Mouse (Mus musculus) hindbrain, embryonic 12.5 days (tissue): ENCODE measurements around the gene Ism2. TPM values are rescaled to one million over a fixed set of nuclear protein-coding genes. Genes with fewer than 3 reads are reported as not detected.
A peak's percentile ranks its signal among the peaks of the same experiment; 100 is the strongest.

ENCODE experiments used
- ATAC-seq: fragments of 200-750 bp; cut with Nextera tagmentation; 2 replicates; pipeline ENCODE4 v1.8.0; 2017; ENCODE audit warnings: moderate TSS enrichment; ENCODE audit not compliant: low FRiP score
- H3K27ac ChIP-seq: fragments of 300-500 bp; sonication (generic); 2 replicates; pipeline ENCODE4 v1.5.1; 2016; ENCODE audit warnings: mild to moderate bottlenecking
- H3K27me3 ChIP-seq: fragments of 300-500 bp; sonication (generic); 2 replicates; pipeline ENCODE4 v1.6.1; 2016; ENCODE audit warnings: mild to moderate bottlenecking
- H3K36me3 ChIP-seq: fragments of 300-500 bp; sonication (generic); 2 replicates; pipeline ENCODE4 v1.6.1; 2016; ENCODE audit warnings: mild to moderate bottlenecking
- H3K4me1 ChIP-seq: fragments of 300-500 bp; sonication (generic); 2 replicates; pipeline ENCODE4 v1.6.1; 2016
- H3K4me2 ChIP-seq: fragments of 300-500 bp; sonication (generic); replicated peaks from 2 replicates; pipeline ENCODE4 v1.6.1; 2016; ENCODE audit warnings: mild to moderate bottlenecking
- H3K4me3 ChIP-seq: fragments of 300-500 bp; sonication (generic); 2 replicates; pipeline ENCODE4 v1.5.1; 2016; ENCODE audit warnings: mild to moderate bottlenecking
- H3K9ac ChIP-seq: fragments of 300-500 bp; sonication (generic); 2 replicates; pipeline ENCODE4 v1.6.1; 2016; ENCODE audit warnings: mild to moderate bottlenecking, moderate library complexity
- H3K9me3 ChIP-seq: fragments of 300-500 bp; sonication (generic); replicated peaks from 2 replicates; pipeline ENCODE4 v1.6.1; 2016; ENCODE audit warnings: mild to moderate bottlenecking
- WGBS: fragments of 180-500 bp; shearing (Covaris S2); methylation state at CpG from one replicate; pipeline ENCODE4 v1.1.7; 2016; 5-methylcytosine and 5-hydroxymethylcytosine counted together
- microRNA-seq: library from miRNA; unstranded; fragments of <30 nt; microRNA quantifications from one replicate; pipeline ENCODE4, GENCODE M21; 2017
- polyA plus RNA-seq: library from polyadenylated mRNA; unstranded; fragments of >200 nt; fragmentation: Nextera tagmentation; extraction: Ambion mirVana; gene quantifications from 2 replicates; pipeline ENCODE4 v1.2.1, GENCODE M21; 2016

The Ism2 gene
- polyA plus RNA-seq, 1 experiment from 2014 or later = 1.0 TPM

DNA sequence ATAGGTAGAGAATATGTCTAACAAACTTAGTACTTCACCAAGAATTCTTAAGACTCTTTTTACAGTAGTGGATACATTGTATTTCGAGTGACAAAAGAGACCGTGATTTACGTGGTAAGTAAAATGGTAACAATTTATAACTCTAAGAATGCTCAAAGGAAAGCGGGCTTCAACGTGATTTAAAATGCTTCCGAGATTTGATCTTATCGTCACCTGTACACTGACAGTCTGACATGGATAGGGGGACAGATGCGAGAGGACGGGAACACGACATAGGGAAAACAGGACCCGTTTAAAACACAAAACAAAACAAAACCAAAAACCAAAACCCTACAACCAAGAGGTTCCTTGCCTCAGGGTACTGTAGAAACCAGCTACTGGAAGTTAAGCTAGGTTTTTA lies 34.1 kb downstream of the Ism2 start:
- ATAC-seq = no peak
- Histone ChIP-seq H3K4me2 (peak overlapping the region; percentile 74), H3K27ac (peak overlapping the region; percentile 86), H3K36me3 (peaks cover 38% of the 10 kb centered on the region), H3K4me1 (peaks cover 18% of the 10 kb centered on the region), H3K9ac (peak overlapping the region; percentile 81), H3K27me3 (no peaks in the 10 kb centered on the region), H3K4me3 (peak overlapping the region; percentile 75), H3K9me3 (no peaks in the 10 kb centered on the region)
- 27% methylated on average over 11 of the region's 11 CpGs for WGBS

DNA sequence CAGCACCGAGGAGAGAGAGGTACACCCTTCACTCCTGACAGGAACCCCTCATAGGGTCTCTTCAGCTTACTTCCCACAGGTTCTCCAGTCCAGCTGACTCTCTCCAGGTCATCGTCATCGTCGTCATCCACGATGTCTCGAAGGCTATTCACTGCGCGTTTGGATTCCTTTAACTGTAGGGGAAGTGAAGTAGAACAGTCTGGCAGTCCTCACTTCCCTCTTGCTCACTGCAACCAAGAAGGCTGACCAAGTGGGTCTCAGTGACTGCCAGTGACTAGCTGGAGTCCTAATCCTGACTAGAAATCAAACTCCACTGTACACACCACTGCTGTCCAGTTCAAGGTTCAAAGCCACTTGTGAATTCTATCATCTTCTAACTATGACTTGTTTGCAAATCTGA lies 38.9 kb downstream of the Ism2 start:
- Histone ChIP-seq H3K4me2 (no peak overlapping the region), H3K27me3 (no peaks in the 10 kb centered on the region), H3K36me3 (peaks cover 67% of the 10 kb centered on the region), H3K9ac (no peak overlapping the region), H3K4me3 (no peak overlapping the region), H3K4me1 (peaks cover 9% of the 10 kb centered on the region), H3K27ac (no peak overlapping the region), H3K9me3 (no peaks in the 10 kb centered on the region)
- 98% methylated on average over 8 of the region's 8 CpGs for WGBS
- no peak for ATAC-seq

DNA sequence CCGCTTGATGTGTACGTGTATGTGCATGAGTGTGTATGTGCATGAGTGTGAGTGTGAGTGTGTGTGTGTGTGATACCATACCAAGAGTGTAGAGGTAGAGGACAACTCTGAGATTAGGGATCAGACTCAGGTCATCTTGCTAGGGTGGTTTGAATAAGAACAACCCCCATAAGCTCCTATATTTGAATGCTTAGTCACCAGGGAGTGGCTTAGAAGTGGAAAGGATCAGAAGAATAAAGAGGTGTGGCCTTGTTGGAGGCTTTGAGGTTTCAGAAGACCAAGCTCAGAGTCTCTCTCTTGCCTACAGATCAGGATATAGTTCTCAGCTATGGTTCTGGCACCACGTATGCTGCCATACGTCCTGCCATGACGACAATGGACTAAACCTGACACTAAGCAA lies 42.9 kb downstream of the Ism2 start:
- no peaks in the 10 kb centered on the region for H3K4me1 ChIP-seq
- no peak overlapping the region for H3K27ac ChIP-seq
- no peaks in the 10 kb centered on the region for H3K27me3 ChIP-seq
- no peak for ATAC-seq
- no peak overlapping the region for H3K4me2 ChIP-seq
- no peak overlapping the region for H3K9ac ChIP-seq
- H3K4me3 ChIP-seq = no peak overlapping the region
- 96% methylated on average over 5 of the region's 5 CpGs for WGBS
- no peaks in the 10 kb centered on the region for H3K9me3 ChIP-seq
- H3K36me3 ChIP-seq = peaks cover 85% of the 10 kb centered on the region

DNA sequence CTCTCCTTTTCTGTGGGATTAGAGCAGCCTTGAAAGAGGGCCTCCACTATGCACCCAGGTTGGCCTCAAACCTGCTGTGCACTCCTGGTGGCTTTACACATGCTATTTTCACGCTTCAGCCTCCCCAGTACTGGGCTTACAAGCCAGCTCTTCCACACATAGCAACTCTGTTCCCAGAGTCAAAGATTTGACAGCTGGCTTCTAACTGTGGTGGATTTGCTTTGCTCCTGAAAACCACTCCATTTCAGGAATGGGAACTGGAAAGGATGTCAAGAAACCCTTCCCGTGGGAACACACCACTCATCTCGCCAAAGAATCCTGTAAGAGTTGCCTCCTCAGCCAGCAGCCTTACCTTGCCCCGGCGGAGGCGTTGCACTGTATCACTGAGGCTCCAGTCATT lies 45.6 kb downstream of the Ism2 start:
- Histone ChIP-seq H3K4me2 (no peak overlapping the region), H3K9ac (no peak overlapping the region), H3K27ac (no peak overlapping the region), H3K4me3 (no peak overlapping the region), H3K9me3 (no peaks in the 10 kb centered on the region), H3K27me3 (no peaks in the 10 kb centered on the region), H3K36me3 (peaks cover 92% of the 10 kb centered on the region), H3K4me1 (no peaks in the 10 kb centered on the region)
- 94% methylated on average over 6 of the region's 6 CpGs for WGBS
- no peak for ATAC-seq

GRCm38 (mm10) chr12:87250161-87250560 lies 49.3 kb downstream of the Ism2 start:
- Histone ChIP-seq H3K27ac (no peak overlapping the region), H3K9ac (no peak overlapping the region), H3K27me3 (no peaks in the 10 kb centered on the region), H3K4me1 (no peaks in the 10 kb centered on the region), H3K4me3 (no peak overlapping the region), H3K4me2 (no peak overlapping the region), H3K36me3 (peaks cover 86% of the 10 kb centered on the region), H3K9me3 (no peaks in the 10 kb centered on the region)
- ATAC-seq = no peak
- 88% methylated on average over 6 of the region's 6 CpGs for WGBS

GRCm38 (mm10) chr12:87238632-87239031 lies 60.9 kb downstream of the Ism2 start, which contains the start of gene Noxred1:
Gene Noxred1, minus strand, starts transcription at chr12:87238732.
- no peak within 1 kb of the TSS for H3K4me3 ChIP-seq
- WGBS = 100% methylated on average over 1 of the region's 1 CpGs
- H3K4me1 ChIP-seq = no peaks in the 10 kb centered on the region
- no peaks in the 10 kb centered on the region for H3K9me3 ChIP-seq
- H3K9ac ChIP-seq = no peak within 1 kb of the TSS
- no peak within 1 kb of the TSS for H3K27ac ChIP-seq
- peaks cover 53% of the 10 kb centered on the region for H3K36me3 ChIP-seq
- H3K4me2 ChIP-seq = no peak within 1 kb of the TSS
- ATAC-seq = no peak
- H3K27me3 ChIP-seq = no peaks in the 10 kb centered on the region

DNA sequence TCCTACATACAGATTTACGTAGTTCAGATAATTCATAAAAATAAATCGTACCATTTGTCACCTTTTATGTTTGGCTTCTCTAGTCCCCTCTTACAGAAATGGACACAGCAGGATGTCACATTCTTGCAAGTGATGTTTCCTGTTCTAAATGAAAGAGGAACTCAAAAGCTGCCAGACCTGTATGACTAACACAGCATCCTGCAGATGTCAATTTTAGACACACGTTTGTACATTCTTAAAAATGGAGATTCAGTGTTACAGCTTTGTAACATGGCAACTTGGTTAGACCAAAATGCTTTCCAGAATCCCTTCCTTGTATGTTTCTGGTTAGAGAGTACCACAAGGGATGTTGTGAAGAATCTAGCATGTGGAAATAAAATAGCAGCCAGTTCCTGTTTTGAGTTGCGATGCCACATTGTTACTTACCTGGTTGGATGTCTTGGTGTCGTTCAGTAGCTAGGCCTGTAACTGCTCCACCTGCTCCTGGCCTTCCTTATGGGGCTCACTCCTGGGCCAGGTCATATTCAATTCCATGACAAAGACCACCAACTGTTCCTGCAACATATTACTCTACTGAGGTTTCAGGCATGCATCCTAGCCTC lies 62.5 kb downstream of the Ism2 start:
- WGBS = 86% methylated on average over 5 of the region's 5 CpGs
- Histone ChIP-seq H3K4me3 (no peak overlapping the region), H3K9me3 (no peaks in the 10 kb centered on the region), H3K4me2 (no peak overlapping the region), H3K36me3 (peaks cover 45% of the 10 kb centered on the region), H3K27me3 (no peaks in the 10 kb centered on the region), H3K9ac (no peak overlapping the region), H3K4me1 (no peaks in the 10 kb centered on the region), H3K27ac (no peak overlapping the region)
- no peak for ATAC-seq

GRCm38 (mm10) chr12:87230379-87230895 lies 69.1 kb downstream of the Ism2 start:
- 0 out of 2 replicates have a peak, but pooled peaks cover 4% of the 10 kb centered on the region for H3K9me3 ChIP-seq
- H3K27me3 ChIP-seq = no peaks in the 10 kb centered on the region
- no peak overlapping the region for H3K27ac ChIP-seq
- H3K9ac ChIP-seq = no peak overlapping the region
- ATAC-seq = no peak
- H3K4me2 ChIP-seq = no peak overlapping the region
- 0 out of 2 replicates have a peak, but pooled peaks cover 3% of the 10 kb centered on the region for H3K36me3 ChIP-seq
- no peaks in the 10 kb centered on the region for H3K4me1 ChIP-seq
- H3K4me3 ChIP-seq = no peak overlapping the region

GRCm38 (mm10) chr12:87229633-87230032 lies 69.9 kb downstream of the Ism2 start:
- WGBS = 96% methylated on average over 2 of the region's 2 CpGs
- Histone ChIP-seq H3K9me3 (0 out of 2 replicates have a peak, but pooled peaks cover 4% of the 10 kb centered on the region), H3K36me3 (0 out of 2 replicates have a peak, but pooled peaks cover 3% of the 10 kb centered on the region), H3K4me2 (no peak overlapping the region), H3K27me3 (no peaks in the 10 kb centered on the region), H3K27ac (no peak overlapping the region), H3K4me1 (no peaks in the 10 kb centered on the region), H3K4me3 (no peak overlapping the region), H3K9ac (no peak overlapping the region)
- ATAC-seq = no peak

Small RNAs within 50 kb of the gene (microRNA-seq; reads per million reads assigned to microRNA genes)
- not detected for gene Gm47293

Other genes starting within 250 kb of the Ism2 start
- 0.33 and 0.43 TPM in 2 replicates for gene Ngb, start 197.2 kb downstream of the Ism2 start, polyA plus RNA-seq
- gene Gstz1, start 152.5 kb downstream of the Ism2 start, polyA plus RNA-seq = 24.1 and 24.6 TPM in 2 replicates
- gene Pomt2, start 151.7 kb downstream of the Ism2 start, polyA plus RNA-seq = 16.2 and 17.7 TPM in 2 replicates
- gene Samd15, start 100.0 kb downstream of the Ism2 start, polyA plus RNA-seq = 1.6 and 2.5 TPM in 2 replicates
- gene Tmed8, start 99.3 kb downstream of the Ism2 start, polyA plus RNA-seq = 5.4 and 6.0 TPM in 2 replicates
- 1.6 and 1.8 TPM in 2 replicates for gene Noxred1, start 61.0 kb downstream of the Ism2 start, polyA plus RNA-seq
- 60.0 and 62.1 TPM in 2 replicates for gene Vipas39, start 33.4 kb downstream of the Ism2 start, polyA plus RNA-seq
- 181 and 187 TPM in 2 replicates for gene Ahsa1, start 33.2 kb downstream of the Ism2 start, polyA plus RNA-seq
- gene Sptlc2, start 88.7 kb upstream of the Ism2 start, polyA plus RNA-seq = 72.2 and 77.7 TPM in 2 replicates
- gene Slirp, start 144.2 kb upstream of the Ism2 start, polyA plus RNA-seq = 241 and 269 TPM in 2 replicates
- gene Alkbh1, start 144.3 kb upstream of the Ism2 start, polyA plus RNA-seq = 48.1 and 53.9 TPM in 2 replicates
- 132 and 134 TPM in 2 replicates for gene Snw1, start 172.6 kb upstream of the Ism2 start, polyA plus RNA-seq
- gene Gm5788, start 195.0 kb upstream of the Ism2 start, polyA plus RNA-seq = not detected in 2 replicates
- gene Gm8300, start 214.6 kb upstream of the Ism2 start, polyA plus RNA-seq = not detected in 2 replicates